Mouse (Mus musculus) neural tube, embryonic 11.5 days (tissue): ENCODE measurements around the gene Zfp335. TPM values are rescaled to one million over a fixed set of nuclear protein-coding genes. Genes with fewer than 3 reads are reported as not detected.
"Not testable (repeated sequence)": the region's sequence is repeated elsewhere in the genome, so short reads cannot be mapped to it uniquely, and the experiment has no call there.

Experiments
- ATAC-seq: fragments of 200-750 bp; cut with Nextera tagmentation; 2 replicates; pipeline ENCODE4 v1.8.0; 2017; ENCODE audit warnings: moderate number of reproducible peaks, mild to moderate bottlenecking, moderate TSS enrichment, moderate library complexity; ENCODE audit not compliant: insufficient read depth, low FRiP score, low TSS enrichment
- DNase-seq: peaks from one replicate; pipeline ENCODE4 v3.0.0-alpha.2; 2015; ENCODE audit warnings: low spot score
- H3K27ac ChIP-seq: fragments of 300-500 bp; sonication (generic); 2 replicates; pipeline ENCODE4 v1.5.1; 2014; ENCODE audit warnings: low read depth, mild to moderate bottlenecking, low read length
- H3K27me3 ChIP-seq: fragments of 300-500 bp; sonication (generic); 2 replicates; pipeline ENCODE4 v1.6.1; 2014; ENCODE audit warnings: mild to moderate bottlenecking, low read length, mixed read lengths; ENCODE audit not compliant: control insufficient read depth, insufficient read depth
- H3K36me3 ChIP-seq: fragments of 300-500 bp; sonication (generic); 2 replicates; pipeline ENCODE4 v1.6.1; 2014; ENCODE audit warnings: mild to moderate bottlenecking, low read length, moderate library complexity, mixed read lengths; ENCODE audit not compliant: control insufficient read depth, insufficient read depth
- H3K4me1 ChIP-seq: fragments of 300-500 bp; sonication (generic); 2 replicates; pipeline ENCODE4 v1.6.1; 2014; ENCODE audit warnings: low read length, mixed read lengths; ENCODE audit not compliant: control insufficient read depth, insufficient read depth
- H3K4me2 ChIP-seq: fragments of 300-500 bp; sonication (generic); 2 replicates; pipeline ENCODE4 v1.6.1; 2014; ENCODE audit warnings: low read depth, mild to moderate bottlenecking, moderate library complexity
- H3K4me3 ChIP-seq: fragments of 300-500 bp; sonication (generic); 2 replicates; pipeline ENCODE4 v1.5.1; 2014; ENCODE audit warnings: low read depth, low read length
- H3K9ac ChIP-seq: fragments of 300-500 bp; sonication (generic); 2 replicates; pipeline ENCODE4 v1.6.1; 2014; ENCODE audit warnings: mild to moderate bottlenecking, low read length
- H3K9me3 ChIP-seq: fragments of 300-500 bp; sonication (generic); 2 replicates; pipeline ENCODE4 v1.6.1; 2016; ENCODE audit warnings: low read length; ENCODE audit not compliant: control insufficient read depth
- WGBS: fragments of 180-500 bp; shearing (Covaris S2); extraction: QIAGEN DNeasy Blood & Tissue Kit; methylation state at CpG from one replicate; pipeline ENCODE4 v1.1.7; 2014; 5-methylcytosine and 5-hydroxymethylcytosine counted together
- polyA plus RNA-seq: library from polyadenylated mRNA; unstranded; fragments of >200 nt; fragmentation: Nextera tagmentation; extraction: Ambion mirVana; gene quantifications from 2 replicates; pipeline ENCODE4 v1.2.1, GENCODE M21; 2014

Zfp335 gene
- polyA plus RNA-seq, 1 experiment from 2014 or later, result 13.9 TPM

DNA sequence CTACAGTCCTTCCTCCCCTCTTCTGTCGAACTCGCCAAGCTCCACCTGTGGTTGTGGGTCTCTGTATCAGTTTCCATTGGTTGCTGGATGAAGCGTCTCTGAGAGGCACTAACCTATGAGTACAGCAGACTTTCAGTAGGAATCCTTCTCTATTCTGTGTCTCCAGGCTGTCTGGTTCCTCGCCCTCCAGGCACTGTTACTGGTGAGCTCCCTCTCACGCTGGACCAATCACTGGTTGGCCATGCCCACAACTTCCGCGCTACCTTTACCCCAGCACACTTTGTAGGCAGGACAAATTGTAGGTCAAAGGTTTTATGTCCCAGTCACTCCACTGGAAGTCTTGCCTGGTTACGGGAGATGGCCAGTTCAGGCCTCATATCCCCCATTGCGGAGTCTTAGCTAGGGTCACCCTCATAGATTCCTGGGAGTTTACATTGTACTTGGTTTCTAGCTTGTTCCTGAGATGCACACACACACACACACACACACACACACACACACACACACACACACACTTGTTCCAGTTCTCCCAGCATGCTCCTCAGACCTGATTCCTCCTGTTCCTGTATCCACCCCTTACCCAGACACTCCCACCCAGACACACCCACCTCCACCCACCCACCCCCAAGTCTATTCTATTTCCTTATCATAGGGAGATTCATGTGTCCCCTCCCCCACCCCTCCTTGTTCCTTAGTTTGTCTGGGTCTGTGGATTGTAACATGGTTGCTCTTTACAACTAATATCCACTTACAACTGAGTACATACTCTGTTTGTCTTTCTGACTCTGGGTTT lies 51.7 kb downstream of the Zfp335 start:
- H3K9ac ChIP-seq, result no peak overlapping the region
- no peaks in the 10 kb centered on the region for H3K9me3 ChIP-seq
- no peaks in the 10 kb centered on the region for H3K36me3 ChIP-seq
- no peak for ATAC-seq
- no peak overlapping the region for H3K4me2 ChIP-seq
- no peak overlapping the region for H3K27ac ChIP-seq
- no peak for DNase-seq
- 47% methylated on average over 9 of the region's 9 CpGs for WGBS
- no peak overlapping the region for H3K4me3 ChIP-seq
- H3K4me1 ChIP-seq, result peaks cover 12% of the 10 kb centered on the region
- peaks cover 8% of the 10 kb centered on the region for H3K27me3 ChIP-seq

DNA sequence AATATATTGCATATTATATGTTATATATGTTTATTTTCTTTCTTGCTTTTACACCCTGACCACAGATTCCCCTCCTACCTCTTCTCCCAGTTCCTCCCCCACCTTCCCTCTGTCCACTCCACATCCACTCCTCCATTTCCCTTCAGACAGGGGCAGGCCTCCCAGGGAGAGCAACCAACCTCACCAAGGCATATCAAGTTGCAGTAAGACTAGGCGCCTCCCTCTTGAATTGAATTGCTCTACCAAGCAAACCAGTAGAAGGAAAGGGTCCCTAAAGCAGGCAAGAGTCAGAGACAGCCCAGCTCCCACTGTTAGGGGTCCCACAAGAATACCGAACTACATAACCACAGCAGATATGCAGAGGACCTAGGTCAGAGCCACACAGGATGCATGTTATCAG lies 52.4 kb downstream of the Zfp335 start:
- DNase-seq (no peak), ATAC-seq (no peak)
- H3K36me3 ChIP-seq, result no peaks in the 10 kb centered on the region
- H3K27me3 ChIP-seq, result peaks cover 8% of the 10 kb centered on the region
- no peak overlapping the region for H3K9ac ChIP-seq
- no peak overlapping the region for H3K4me3 ChIP-seq
- H3K4me1 ChIP-seq, result peaks cover 12% of the 10 kb centered on the region
- H3K9me3 ChIP-seq, result no peaks in the 10 kb centered on the region
- WGBS, result 39% methylated on average over 2 of the region's 2 CpGs
- no peak overlapping the region for H3K4me2 ChIP-seq
- H3K27ac ChIP-seq, result no peak overlapping the region

DNA sequence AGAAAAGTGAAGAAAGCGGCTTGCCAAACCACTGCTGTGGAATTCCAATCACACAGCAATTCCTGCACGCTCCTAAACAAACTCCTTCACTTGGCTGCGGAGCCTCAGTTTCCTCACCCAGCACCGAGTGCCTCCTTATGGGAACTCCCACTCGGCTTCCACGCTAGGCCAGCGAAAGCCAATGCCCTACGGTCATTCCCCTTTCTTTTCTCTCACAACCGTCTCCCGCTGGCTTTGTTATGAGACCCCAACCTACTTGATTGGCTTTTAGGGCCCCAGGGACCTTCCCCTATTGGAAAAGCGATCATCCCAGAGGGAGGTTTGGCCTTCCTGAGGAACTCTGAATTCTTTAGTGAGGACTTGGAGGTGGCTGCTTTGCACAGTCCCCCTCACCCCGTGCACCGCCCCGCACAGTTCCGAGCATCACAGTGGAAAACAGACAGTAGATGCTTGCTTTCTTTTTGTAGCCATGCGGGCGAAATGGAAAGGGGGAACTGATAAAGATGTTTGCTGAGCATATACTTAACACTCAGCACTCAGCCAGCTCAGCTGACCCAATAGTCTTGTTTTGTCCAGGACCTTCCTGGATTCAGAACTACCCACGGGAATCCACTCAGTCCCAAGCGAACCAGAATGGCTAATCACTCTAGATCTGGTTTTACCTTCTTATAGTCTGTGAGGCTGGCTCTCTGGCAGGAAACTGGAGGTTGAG lies 53.6 kb downstream of the Zfp335 start:
- H3K4me2 ChIP-seq, result peak overlapping the region; percentile 97
- H3K27ac ChIP-seq, result peak overlapping the region; percentile 39; the same call in 1 of the 2 replicates
- no peaks in the 10 kb centered on the region for H3K9me3 ChIP-seq
- peak overlapping the region; percentile 49 for H3K9ac ChIP-seq
- H3K27me3 ChIP-seq, result peaks cover 8% of the 10 kb centered on the region
- peaks cover 12% of the 10 kb centered on the region for H3K4me1 ChIP-seq
- no peaks in the 10 kb centered on the region for H3K36me3 ChIP-seq
- DNase-seq (no peak), ATAC-seq (peak; percentile 46)
- peak overlapping the region; percentile 48 for H3K4me3 ChIP-seq
- WGBS, result 2% methylated on average over 19 of the region's 19 CpGs

DNA sequence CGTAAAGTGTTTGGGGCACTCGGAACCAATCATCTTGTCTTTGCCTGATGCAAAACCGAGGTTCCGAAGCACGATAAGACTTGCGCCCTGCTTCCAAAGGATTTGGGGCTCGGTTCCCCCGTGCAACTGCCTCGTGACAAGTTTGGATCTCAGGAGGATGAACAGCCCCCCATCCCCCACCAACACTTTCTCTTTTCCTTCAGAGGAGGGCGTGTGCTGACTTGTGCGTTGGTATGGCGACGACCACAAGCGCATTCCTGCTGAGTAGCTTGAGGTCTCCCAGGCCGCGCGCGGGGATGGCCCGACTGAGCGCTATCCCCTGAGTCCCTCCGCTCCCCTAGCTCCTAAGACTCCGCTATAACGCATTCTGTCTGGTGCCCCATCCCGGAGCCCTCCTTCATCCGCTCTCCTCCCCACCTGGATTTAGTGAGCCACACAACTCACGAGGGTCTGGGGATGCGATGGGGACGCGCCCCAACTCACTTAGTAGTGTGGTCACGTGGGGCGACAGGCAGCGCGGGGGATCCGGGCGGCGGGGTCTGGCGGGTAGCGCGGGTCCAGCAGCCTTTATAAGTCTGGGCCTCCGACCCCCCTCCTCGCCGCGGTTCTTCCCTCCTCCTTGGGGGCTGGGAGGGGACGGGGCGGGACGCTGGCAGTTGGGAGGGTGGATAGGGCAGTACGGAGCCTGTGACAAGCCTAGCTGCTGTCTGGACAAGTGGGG lies 54.3 kb downstream of the Zfp335 start, which contains the start of gene Pltp:
TSS of gene Pltp (minus strand) at position 611 of the 721 bp plus-strand sequence.
- DNase-seq, result peak; percentile 82
- peak within 1 kb of the TSS; percentile 97 for H3K4me2 ChIP-seq
- H3K4me3 ChIP-seq, result peak within 1 kb of the TSS; percentile 48
- ATAC-seq, result peak; percentile 87
- peaks cover 8% of the 10 kb centered on the region for H3K27me3 ChIP-seq
- under 1% methylated on average over 45 of the region's 47 CpGs for WGBS
- H3K9ac ChIP-seq, result peak within 1 kb of the TSS; percentile 49
- H3K4me1 ChIP-seq, result peaks cover 12% of the 10 kb centered on the region
- no peaks in the 10 kb centered on the region for H3K9me3 ChIP-seq
- no peaks in the 10 kb centered on the region for H3K36me3 ChIP-seq
- H3K27ac ChIP-seq, result peak within 1 kb of the TSS; percentile 39; the same call in 1 of the 2 replicates

DNA sequence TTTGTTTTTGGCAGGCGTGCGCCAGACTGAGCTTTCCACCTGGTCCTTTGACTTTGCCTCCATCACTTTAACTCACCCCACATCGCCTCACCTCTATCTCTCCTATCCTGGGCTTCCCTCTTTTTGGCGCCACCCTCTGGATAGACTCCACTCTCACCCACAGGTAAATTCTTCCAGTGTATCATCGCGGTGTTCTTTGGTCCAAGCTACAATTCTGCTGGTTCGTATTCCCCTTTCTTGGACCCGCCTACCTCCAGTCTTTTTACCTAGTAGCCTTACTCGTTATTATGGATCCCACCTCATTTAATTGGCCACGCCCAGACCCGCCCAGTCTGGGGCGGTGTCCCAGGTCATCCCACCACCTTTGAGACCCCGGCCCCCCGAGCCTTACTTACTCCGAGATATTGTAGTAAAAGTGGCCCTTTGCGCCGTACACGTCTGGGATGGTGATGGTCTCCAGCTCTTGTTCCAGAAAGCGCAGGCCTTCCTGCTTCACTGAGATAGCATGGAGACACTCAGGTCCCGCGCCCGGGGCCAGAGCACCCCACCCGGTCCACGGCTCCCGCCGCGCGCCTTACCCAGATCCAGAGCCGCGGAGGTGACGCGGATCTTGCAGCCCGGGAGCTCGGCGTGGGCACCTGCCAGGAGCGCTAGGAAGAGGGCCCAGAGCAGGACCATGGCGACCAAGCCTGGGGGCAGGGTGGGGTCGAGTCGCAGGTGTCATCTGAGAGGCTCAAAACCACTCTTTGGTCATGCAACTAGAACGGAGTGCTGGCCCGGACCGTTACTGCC lies 55.1 kb downstream of the Zfp335 start:
- Histone ChIP-seq H3K27me3 (peaks cover 8% of the 10 kb centered on the region), H3K4me1 (peaks cover 12% of the 10 kb centered on the region), H3K36me3 (no peaks in the 10 kb centered on the region), H3K4me3 (peak overlapping the region; percentile 48), H3K27ac (no peak overlapping the region), H3K4me2 (peak overlapping the region; percentile 97), H3K9me3 (no peaks in the 10 kb centered on the region), H3K9ac (peak overlapping the region; percentile 32)
- ATAC-seq, result peak; percentile 51; the same call in 1 of the 2 replicates
- no peak for DNase-seq
- under 1% methylated on average over 42 of the region's 42 CpGs for WGBS

DNA sequence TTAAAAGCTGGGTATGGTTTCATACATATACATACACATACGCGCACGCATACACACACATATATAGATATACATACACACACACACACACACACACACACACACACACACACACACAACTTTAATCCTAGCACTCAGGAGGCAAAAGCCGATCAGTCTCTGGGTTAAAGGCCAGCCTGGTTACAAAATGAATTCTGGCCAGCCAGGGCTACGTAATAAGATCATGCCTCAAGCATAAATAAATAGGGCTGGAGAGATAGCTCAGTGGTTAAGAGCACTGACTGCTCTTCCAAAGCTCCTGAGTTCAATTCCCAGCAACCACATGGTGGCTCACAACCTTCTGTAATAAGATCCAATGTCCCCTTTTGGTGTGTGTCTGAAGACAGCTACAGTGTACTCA lies 56.0 kb downstream of the Zfp335 start:
- not testable (repeated sequence) for H3K4me3 ChIP-seq, ATAC-seq, DNase-seq, H3K9ac ChIP-seq, H3K36me3 ChIP-seq, H3K27ac ChIP-seq, H3K4me2 ChIP-seq, H3K27me3 ChIP-seq, H3K9me3 ChIP-seq
- peaks cover 12% of the 10 kb centered on the region for H3K4me1 ChIP-seq
- WGBS, result 81% methylated on average over 5 of the region's 5 CpGs

DNA sequence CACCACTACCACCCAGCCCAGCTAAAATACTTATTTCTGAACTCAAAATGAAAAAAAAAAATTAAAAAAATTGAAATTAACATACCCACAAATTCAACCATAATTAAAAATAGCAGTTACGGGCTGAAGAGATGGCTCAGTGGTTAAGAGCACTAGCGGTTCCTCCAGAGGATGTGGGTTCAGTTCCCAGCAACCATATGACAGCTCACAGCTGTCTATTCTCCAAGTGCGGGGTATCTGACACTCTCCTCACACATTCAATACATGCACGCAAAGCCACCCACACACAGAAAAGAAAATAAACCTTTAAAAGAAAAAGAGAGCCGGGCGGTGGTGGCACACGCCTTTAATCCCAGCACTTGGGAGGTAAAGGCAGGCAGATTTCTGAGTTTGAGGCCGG lies 61.5 kb downstream of the Zfp335 start:
- Histone ChIP-seq H3K9me3 (no peaks in the 10 kb centered on the region), H3K4me3 (no peak overlapping the region), H3K27me3 (no peaks in the 10 kb centered on the region), H3K4me1 (no peaks in the 10 kb centered on the region), H3K4me2 (no peak overlapping the region), H3K9ac (no peak overlapping the region), H3K27ac (no peak overlapping the region), H3K36me3 (no peaks in the 10 kb centered on the region; the same call in 1 of the 2 replicates)
- no peak for ATAC-seq
- 94% methylated on average over 8 of the region's 8 CpGs for WGBS
- no peak for DNase-seq

DNA sequence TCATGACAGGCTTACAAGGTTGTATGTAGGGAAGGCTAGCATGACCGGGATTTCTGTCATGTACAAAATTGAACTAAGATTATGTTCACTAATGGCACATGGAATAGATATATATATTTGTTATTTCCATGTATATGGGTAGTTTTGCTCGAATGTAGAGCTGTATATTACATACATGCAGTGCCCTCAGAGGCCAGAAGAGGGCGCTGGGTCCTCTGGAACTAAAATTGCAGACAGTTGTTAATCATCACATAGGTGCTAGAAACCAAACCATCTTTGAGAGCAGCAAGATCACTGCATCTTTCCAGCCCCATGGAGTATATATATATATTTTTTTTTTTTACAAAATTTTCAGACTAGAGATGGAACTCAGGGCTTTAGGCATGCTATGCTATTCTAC lies 65.8 kb downstream of the Zfp335 start:
- Histone ChIP-seq H3K27me3 (no peaks in the 10 kb centered on the region), H3K4me3 (no peak overlapping the region), H3K4me1 (no peaks in the 10 kb centered on the region), H3K27ac (no peak overlapping the region), H3K9ac (no peak overlapping the region), H3K36me3 (no peaks in the 10 kb centered on the region; the same call in 1 of the 2 replicates), H3K9me3 (no peaks in the 10 kb centered on the region), H3K4me2 (no peak overlapping the region)
- no peak for ATAC-seq
- WGBS, result 55% methylated on average over 3 of the region's 3 CpGs
- no peak for DNase-seq
